Comparison of ENCODE assay signal across 8 mouse cellular contexts in the genomic region with DNA sequence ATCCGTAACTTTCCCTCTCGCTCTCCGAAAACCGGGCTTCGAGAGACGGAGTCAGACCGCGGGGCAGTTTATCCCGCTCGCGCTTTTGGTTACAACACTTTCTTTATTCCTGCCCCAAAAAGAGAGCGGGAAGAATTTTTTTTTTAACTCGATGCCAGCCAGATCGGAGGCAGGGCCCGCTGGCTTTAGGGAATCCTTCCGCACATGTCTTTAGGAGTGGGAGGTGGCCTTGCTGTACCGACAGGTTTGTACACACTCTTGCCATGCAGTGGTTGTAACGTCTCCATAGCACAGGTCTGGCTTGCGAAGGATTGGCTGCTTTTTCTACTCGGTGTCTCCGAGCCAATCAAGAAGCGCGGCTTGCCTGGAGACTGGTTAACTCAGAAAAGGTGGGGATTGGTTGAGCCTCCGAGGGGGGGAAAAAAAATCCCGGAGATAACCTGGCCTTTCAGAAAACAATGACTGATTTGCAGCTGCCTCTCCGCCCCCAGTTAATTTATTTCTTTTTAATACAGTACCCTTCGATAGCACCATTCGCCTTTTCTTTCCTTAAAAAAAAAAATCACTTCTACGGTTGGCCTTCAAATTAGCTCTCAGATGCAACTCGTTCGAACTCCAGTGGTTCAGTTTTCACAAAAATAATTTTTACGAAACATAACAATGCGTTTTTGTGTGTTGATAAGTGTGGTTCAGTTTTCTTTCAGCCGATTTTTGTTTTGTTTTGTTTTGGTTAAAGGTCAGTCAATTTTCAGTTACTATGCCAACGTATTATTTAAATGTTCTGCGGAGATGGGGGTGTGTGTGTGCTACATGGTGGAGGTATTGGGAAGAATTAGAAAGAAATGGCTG. TPM values are rescaled to one million over a fixed set of nuclear protein-coding genes. Genes with fewer than 3 reads are reported as not detected.
DNase-seq lines count a peak whose midpoint lies in the region; ATAC-seq and TF ChIP-seq lines count a peak whose summit lies in the region.

No protein-coding gene starts in this region.

- no peak for TF ChIP-seq RAD21 in CH12.LX (IDR thresholded peaks at IDR 0.05; ENCODE audit: low read depth, low read length)

- H3K9me3 ChIP-seq in CH12.LX (replicated peaks; ENCODE audit: low read length), result no peaks in the 10 kb centered on the region
- no peaks in the 10 kb centered on the region for H3K9me3 ChIP-seq in forebrain, embryonic 10.5 days
- no peaks in the 10 kb centered on the region for H3K9me3 ChIP-seq in heart, embryonic 14.5 days (ENCODE audit: control insufficient read depth, low read length)
- no peaks in the 10 kb centered on the region for H3K9me3 ChIP-seq in liver, embryonic 13.5 days (replicated peaks)
- no peaks in the 10 kb centered on the region for H3K9me3 ChIP-seq in stomach, embryonic 14.5 days (ENCODE audit: control insufficient read depth, low read depth, low read length)

- no peak for TF ChIP-seq EP300 in CH12.LX (IDR thresholded peaks at IDR 0.05; ENCODE audit: low read length)

- peak overlapping the region; percentile 93 for H3K9ac ChIP-seq in CH12.LX (ENCODE audit: insufficient read depth, low read depth)
- H3K9ac ChIP-seq in heart, embryonic 14.5 days (ENCODE audit: low read length), result peak overlapping the region; percentile 88
- H3K9ac ChIP-seq in liver, embryonic 13.5 days, result peak overlapping the region; percentile 99
- H3K9ac ChIP-seq in stomach, embryonic 14.5 days (replicated peaks; ENCODE audit: low read depth, low read length), result peak overlapping the region; percentile 99

- peak overlapping the region; percentile 99 for H3K4me2 ChIP-seq in CH12.LX (ENCODE audit: insufficient read depth, low read depth, poor library complexity, severe bottlenecking)
- peak overlapping the region; percentile 67 for H3K4me2 ChIP-seq in heart, embryonic 14.5 days (ENCODE audit: low read length)
- H3K4me2 ChIP-seq in liver, embryonic 13.5 days, result peak overlapping the region; percentile 97
- peak overlapping the region; percentile 73 for H3K4me2 ChIP-seq in stomach, embryonic 14.5 days (replicated peaks; ENCODE audit: low read depth, low read length)

- H3K79me2 ChIP-seq in CH12.LX (replicated peaks; ENCODE audit: control insufficient read depth, extremely low read depth, insufficient read depth, poor library complexity, severe bottlenecking), result peaks cover 24% of the 10 kb centered on the region

- dilution Hi-C loops in CH12.LX (cut with MboI; ENCODE audit: extremely low pct_ligation_motif_present, extremely low pct_unique_long_range_greater_than_20kb, low sequenced_read_pairs), result no loop called here

- peak overlapping the region; percentile 84 to 86 (median 85) for H3K4me3 ChIP-seq in CH12.LX (replicated peaks in 1 of 3; ENCODE audit: low read depth in 2 of 3, low read length in 2 of 3, poor library complexity in 1 of 3)
- H3K4me3 ChIP-seq in forebrain, embryonic 10.5 days, result peak overlapping the region; percentile 96
- peak overlapping the region; percentile 57 to 76 for H3K4me3 ChIP-seq in heart, embryonic 14.5 days (ENCODE audit: control insufficient read depth in 1 of 2, insufficient read depth in 1 of 2, low read depth in 1 of 2, low read length in 2 of 2)
- H3K4me3 ChIP-seq in liver, embryonic 13.5 days (replicated peaks), result peak overlapping the region; percentile 94
- H3K4me3 ChIP-seq in stomach, embryonic 14.5 days (ENCODE audit: low read depth, low read length), result peak overlapping the region; percentile 86

- H3K36me3 ChIP-seq in CH12.LX (replicated peaks in 1 of 2; ENCODE audit: control insufficient read depth in 1 of 2, insufficient read depth in 1 of 2, low read length in 1 of 2), result peaks cover 0 to 5% of the 10 kb centered on the region in 2 experiments
- H3K36me3 ChIP-seq in forebrain, embryonic 10.5 days (replicated peaks), result peaks cover 18% of the 10 kb centered on the region
- H3K36me3 ChIP-seq in heart, embryonic 14.5 days (ENCODE audit: control insufficient read depth, insufficient read depth, low read length), result 0 out of 2 replicates have a peak, but pooled peaks cover 2% of the 10 kb centered on the region
- no peaks in the 10 kb centered on the region for H3K36me3 ChIP-seq in liver, embryonic 13.5 days
- H3K36me3 ChIP-seq in stomach, embryonic 14.5 days (ENCODE audit: control insufficient read depth, insufficient read depth, low read length), result no peaks in the 10 kb centered on the region

- ATAC-seq in heart, embryonic 14.5 days (ENCODE audit: insufficient number of reproducible peaks, insufficient read depth, low FRiP score, low read depth), result peak; percentile 80
- peak; percentile 86 for ATAC-seq in liver, embryonic 13.5 days (ENCODE audit: low read depth)
- peak; percentile 93 for ATAC-seq in stomach, embryonic 14.5 days (ENCODE audit: insufficient number of reproducible peaks, insufficient read depth, low FRiP score, low read depth)

- in situ Hi-C loops in CH12.LX (cut with MboI; ENCODE audit: low pct_ligation_motif_present, low pct_unique_long_range_greater_than_20kb, low sequenced_read_pairs), result no loop called here

- H3K27me3 ChIP-seq in CH12.LX (replicated peaks), result peaks cover 5% of the 10 kb centered on the region
- no peaks in the 10 kb centered on the region for H3K27me3 ChIP-seq in forebrain, embryonic 10.5 days (ENCODE audit: poor library complexity, severe bottlenecking)
- H3K27me3 ChIP-seq in heart, embryonic 14.5 days (ENCODE audit: control insufficient read depth, insufficient read depth, low read length), result no peaks in the 10 kb centered on the region
- H3K27me3 ChIP-seq in liver, embryonic 13.5 days, result no peaks in the 10 kb centered on the region
- H3K27me3 ChIP-seq in stomach, embryonic 14.5 days (ENCODE audit: control insufficient read depth, insufficient read depth, low read length), result no peaks in the 10 kb centered on the region

- TF ChIP-seq POLR2A in CH12.LX (IDR thresholded peaks at IDR 0.05; ENCODE audit: low read depth, low read length), result peak; percentile 84

- 8% methylated on average over 36 of the region's 36 CpGs for WGBS in forebrain, embryonic 10.5 days
- 5% methylated on average over 36 of the region's 36 CpGs for WGBS in heart, embryonic 14.5 days
- WGBS in liver, embryonic 13.5 days (ENCODE audit: insufficient replicate concordance), result 7% methylated on average over 36 of the region's 36 CpGs
- 4% methylated on average over 36 of the region's 36 CpGs for WGBS in stomach, embryonic 14.5 days

- no peak for TF ChIP-seq CTCF in CH12.LX (conservative IDR thresholded peaks at IDR 0.05 in 1 of 2, IDR thresholded peaks at IDR 0.05 in 1 of 2; ENCODE audit: low read depth in 2 of 2, low read length in 2 of 2)

- peak; percentile 96 for DNase-seq in CH12.LX (ENCODE audit: extremely low read depth)
- DNase-seq in c-Kit-positive CD71-positive TER-119-negative erythroid progenitor cells, embryonic 14.5 days (ENCODE audit: low read depth), result peak; percentile 94
- DNase-seq in forebrain, embryonic 10.5 days (ENCODE audit: extremely low spot score, low spot score), result peak; percentile 90
- DNase-seq in kidney, postnatal 10 days, result peak; percentile 91
- peak; percentile 89 for DNase-seq in liver, embryonic 13.5 days
- DNase-seq in natural killer cell, adult 2 months (ENCODE audit: low spot score in 2 of 2), result peak; percentile 79 to 88

- peaks cover 0 to 5% of the 10 kb centered on the region in 2 experiments; a peak in 2 of 4 replicates for H3K4me1 ChIP-seq in CH12.LX (ENCODE audit: control insufficient read depth in 1 of 2, insufficient read depth in 2 of 2)
- H3K4me1 ChIP-seq in forebrain, embryonic 10.5 days, result peaks cover 28% of the 10 kb centered on the region
- H3K4me1 ChIP-seq in heart, embryonic 14.5 days (ENCODE audit: control insufficient read depth in 2 of 2, insufficient read depth in 2 of 2, low read length in 2 of 2), result peaks cover 0 to 24% of the 10 kb centered on the region in 2 experiments; a peak in 3 of 4 replicates
- H3K4me1 ChIP-seq in liver, embryonic 13.5 days (replicated peaks), result peaks cover 29% of the 10 kb centered on the region
- H3K4me1 ChIP-seq in stomach, embryonic 14.5 days (ENCODE audit: control insufficient read depth, insufficient read depth, low read length), result peaks cover 6% of the 10 kb centered on the region; the same call in 1 of the 2 replicates

- peak overlapping the region; percentile 33 for H3K27ac ChIP-seq in CH12.LX (ENCODE audit: insufficient read depth, low read depth)
- peak overlapping the region; percentile 100 for H3K27ac ChIP-seq in forebrain, embryonic 10.5 days
- H3K27ac ChIP-seq in heart, embryonic 14.5 days (replicated peaks in 1 of 2; ENCODE audit: control insufficient read depth in 1 of 2, insufficient read depth in 1 of 2, low read depth in 2 of 2, low read length in 2 of 2), result peak overlapping the region; percentile 95 to 97
- H3K27ac ChIP-seq in liver, embryonic 13.5 days, result peak overlapping the region; percentile 99
- H3K27ac ChIP-seq in stomach, embryonic 14.5 days (ENCODE audit: low read length), result peak overlapping the region; percentile 100

TF ChIP-seq in CH12.LX, 34 proteins besides CTCF, POLR2A, EP300 and RAD21 (continues in another document):
- peak; percentile 87 for TF ChIP-seq MAX (IDR thresholded peaks at IDR 0.05; ENCODE audit: low read length)
- TF ChIP-seq CHD2 (IDR thresholded peaks at IDR 0.05; ENCODE audit: low read length), result no peak
- no peak for TF ChIP-seq MEF2A (IDR thresholded peaks at IDR 0.05; ENCODE audit: borderline replicate concordance, low read depth, low read length)
- no peak for TF ChIP-seq ETS1 (conservative IDR thresholded peaks at IDR 0.05; ENCODE audit: low read depth, low read length)
- TF ChIP-seq ZMIZ1 (IDR thresholded peaks at IDR 0.05; ENCODE audit: low read depth, low read length), result peak; percentile 50
- no peak for TF ChIP-seq BHLHE40 (IDR thresholded peaks at IDR 0.05; ENCODE audit: low read depth, low read length)
- no peak for TF ChIP-seq USF2 (conservative IDR thresholded peaks at IDR 0.05; ENCODE audit: low read depth, low read length)
- TF ChIP-seq TCF12 (IDR thresholded peaks at IDR 0.05; ENCODE audit: low read depth, low read length), result peak; percentile 45; the same call in 1 of the 2 replicates
- no peak for TF ChIP-seq KAT2A (IDR thresholded peaks at IDR 0.05; ENCODE audit: insufficient replicate concordance, low read length)
- TF ChIP-seq SIN3A (IDR thresholded peaks at IDR 0.05; ENCODE audit: low read length), result peak; percentile 85
- no peak for TF ChIP-seq GABPA (IDR thresholded peaks at IDR 0.05; ENCODE audit: insufficient replicate concordance, low read depth, low read length)
- peak; percentile 81 for TF ChIP-seq ZNF384 (IDR thresholded peaks at IDR 0.05; ENCODE audit: low read depth, low read length)

RNA-seq across cellular contexts. Expression of gene N4bp2, which starts 1.7 kb away (rescaled TPM):
- total RNA-seq in CH12.LX (2012; rRNA removed) (13.5 and 15.1 TPM in 2 replicates), CH12.LX (2014; rRNA removed) (12.8 and 13.1 TPM in 2 replicates)
- 15.1 and 16.4 TPM in 2 replicates for polyA plus RNA-seq in CH12.LX (2012; ENCODE audit: insufficient read length, low read depth)
- polyA plus RNA-seq in forebrain, embryonic 10.5 days (2016; fragmentation: Nextera tagmentation; extraction: Ambion mirVana), result 34.7 and 36.4 TPM in 2 replicates
- polyA plus RNA-seq in heart, embryonic 14.5 days (2014; fragmentation: Nextera tagmentation; extraction: Ambion mirVana), result 25.6 and 28.1 TPM in 2 replicates
- 9.6 and 11.5 TPM in 2 replicates for polyA plus RNA-seq in liver, embryonic 13.5 days (2015; fragmentation: Nextera tagmentation; extraction: Ambion mirVana)
- 48.0 and 48.3 TPM in 2 replicates for polyA plus RNA-seq in stomach, embryonic 14.5 days (2014; fragmentation: Nextera tagmentation; extraction: Ambion mirVana)

Comparison
In these comparisons a context has a peak if more than half of its experiments do, and no peak if none do; other contexts are left out.
1. Peak in every context shown above with its lines: DNase-seq, ATAC-seq, H3K4me3 ChIP-seq and H3K27ac ChIP-seq.
2. H3K27ac ChIP-seq: peak in every context shown above with its lines; median percentile 100 in forebrain, embryonic 10.5 days; 100 in stomach, embryonic 14.5 days; 99 in liver, embryonic 13.5 days; 96 in heart, embryonic 14.5 days; 33 in CH12.LX.